Mouse (Mus musculus) adrenal gland, adult 2 months (tissue): ENCODE results near the gene 2010111I01Rik. TPM values are rescaled to one million over a fixed set of nuclear protein-coding genes. Genes with fewer than 3 reads are reported as not detected.
A peak's percentile ranks its signal among the peaks of the same experiment; 100 is the strongest.

Experiments
- DNase-seq: peaks from one replicate; pipeline ENCODE4 v3.0.0; 2021
- polyA plus RNA-seq: library from polyadenylated mRNA; depleted of rRNA; stranded (reverse); fragments of >200 nt; gene quantifications from 2 replicates; pipeline ENCODE4 v1.2.3, GENCODE M21; 2012
- total RNA-seq, 2 experiments: library from RNA; stranded (reverse); gene quantifications; 2 replicates each; pipeline ENCODE4 v1.2.3; 2021

The 2010111I01Rik gene
- total and polyA plus RNA-seq, 3 experiments: 39.9 to 99.2 (median 62.1) TPM

DNA sequence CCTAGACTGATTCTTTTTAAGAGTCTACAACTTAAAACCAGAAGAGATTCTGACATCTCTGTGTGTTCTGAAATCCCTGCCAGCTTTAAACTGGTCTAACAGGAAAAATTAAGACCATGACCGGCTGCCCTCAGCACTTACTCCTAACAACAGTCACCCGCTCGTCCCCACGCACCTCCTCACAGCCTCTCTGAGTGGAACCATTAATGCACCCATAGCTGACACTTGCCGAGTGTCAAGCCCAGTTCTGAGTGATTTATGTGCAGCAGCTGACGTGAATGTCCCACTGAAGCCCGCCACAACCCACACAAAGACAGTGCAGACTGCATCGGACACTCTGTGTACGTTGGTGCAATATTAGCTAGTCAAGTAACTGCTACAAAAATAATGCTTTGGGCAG is 280.5 kb downstream of the 2010111I01Rik start:
- DNase-seq: peak; percentile 45

DNA sequence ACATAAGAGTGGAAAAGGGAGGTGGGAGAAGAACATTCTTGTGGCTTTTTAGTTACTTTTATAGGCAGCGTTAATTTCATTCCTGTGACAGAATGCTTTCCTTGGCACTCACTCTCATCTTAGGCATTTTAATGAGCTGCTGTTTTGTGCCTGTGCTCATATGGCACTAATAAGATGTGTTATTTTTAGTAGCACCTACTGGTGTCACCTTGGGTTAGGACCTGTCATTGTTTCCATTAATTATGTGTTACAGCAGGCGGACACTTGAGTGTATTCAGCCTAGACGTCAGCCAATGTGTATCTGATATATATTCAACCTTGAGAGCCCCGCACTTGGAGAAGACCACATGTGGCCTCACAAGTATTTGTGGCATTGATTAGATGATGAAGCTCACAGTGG is 281.1 kb downstream of the 2010111I01Rik start:
- no peak for DNase-seq

DNA sequence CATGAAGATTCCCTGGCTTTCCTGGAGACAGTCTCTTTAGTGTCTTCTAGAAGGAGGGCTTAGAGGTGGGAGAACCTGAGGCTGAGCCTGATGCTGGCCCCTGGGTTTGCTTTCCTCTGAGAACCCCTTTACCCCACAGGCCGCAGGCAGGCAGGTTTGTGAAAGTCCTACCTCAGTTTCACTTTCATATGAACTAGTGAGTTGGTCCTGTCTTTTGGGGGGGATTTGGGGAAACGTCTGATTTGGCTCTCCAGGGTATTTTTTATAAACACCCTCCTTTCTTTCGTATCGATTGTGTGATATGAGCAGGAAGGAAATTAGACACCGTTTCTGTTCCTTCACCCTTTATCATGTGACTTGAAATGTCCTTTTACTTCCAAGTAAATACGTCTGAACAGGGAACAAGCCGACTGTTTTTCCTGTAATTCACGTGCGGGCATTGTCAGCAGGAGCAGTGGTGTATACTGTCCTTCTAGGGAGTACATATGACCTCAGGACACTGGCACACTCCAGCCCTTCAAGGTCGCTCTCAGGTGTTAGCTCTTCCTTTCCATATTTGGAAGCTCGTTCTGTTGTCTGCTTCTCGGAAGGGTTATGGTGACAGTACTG is 281.7 kb downstream of the 2010111I01Rik start:
- peak; percentile 51 for DNase-seq

DNA sequence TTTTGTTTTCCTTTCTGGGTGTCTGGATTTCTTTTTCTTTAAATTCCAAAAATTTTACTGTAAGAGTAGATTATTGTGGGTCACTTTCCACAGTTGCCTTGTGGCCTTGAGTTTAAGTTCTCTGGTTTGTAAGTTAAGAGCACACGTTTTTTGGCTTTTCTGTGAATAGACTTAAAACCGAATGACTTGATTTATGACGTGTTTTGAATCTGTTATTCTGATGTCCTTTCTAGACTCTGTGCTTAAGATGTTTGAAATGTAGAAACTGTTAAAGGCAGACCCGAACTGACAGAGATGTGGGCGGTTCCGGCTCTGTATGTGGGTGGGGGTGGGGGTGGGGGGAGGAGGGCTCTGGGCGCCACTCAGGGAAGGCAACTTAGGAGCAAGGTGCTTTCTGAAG is 282.3 kb downstream of the 2010111I01Rik start:
- no peak for DNase-seq

DNA sequence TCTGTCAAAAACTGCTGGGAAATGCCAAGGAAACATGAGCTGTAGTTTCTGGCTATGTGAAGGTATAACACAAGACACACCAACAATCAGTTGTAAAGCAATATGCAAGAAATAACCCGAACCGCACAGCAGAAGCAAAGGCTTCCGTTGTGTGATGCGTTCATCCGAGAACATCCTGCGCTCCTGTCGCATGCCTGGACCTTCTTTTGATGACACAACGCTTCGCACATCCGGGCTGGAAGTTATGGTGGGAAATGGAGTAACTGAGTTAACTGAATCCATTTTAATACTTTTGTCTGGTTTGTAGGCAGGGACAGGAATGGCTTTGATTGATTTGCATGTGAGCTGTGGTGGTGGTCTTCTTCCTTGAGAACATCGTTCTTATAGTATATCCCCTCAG is 282.9 kb downstream of the 2010111I01Rik start:
- peak; percentile 31 for DNase-seq

DNA sequence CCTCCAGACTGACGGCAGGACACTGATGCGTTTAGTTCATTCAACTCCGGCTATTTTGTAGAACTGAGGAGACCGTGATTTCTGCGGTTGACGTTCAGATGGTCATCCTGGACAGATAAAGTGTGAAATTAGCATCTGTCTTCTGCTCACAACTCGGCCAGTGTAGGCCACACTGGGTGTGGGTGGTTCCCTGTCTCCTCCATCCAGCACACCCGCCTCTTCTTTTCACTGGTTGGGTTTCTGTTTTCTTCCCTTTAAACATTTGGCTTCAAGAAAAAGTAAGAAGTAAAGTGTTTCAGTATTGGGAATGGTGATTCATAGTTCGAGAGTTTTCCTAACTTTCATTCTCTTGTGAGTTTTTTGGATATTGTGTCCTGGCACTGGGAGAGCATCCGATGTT is 283.6 kb downstream of the 2010111I01Rik start:
- no peak for DNase-seq

DNA sequence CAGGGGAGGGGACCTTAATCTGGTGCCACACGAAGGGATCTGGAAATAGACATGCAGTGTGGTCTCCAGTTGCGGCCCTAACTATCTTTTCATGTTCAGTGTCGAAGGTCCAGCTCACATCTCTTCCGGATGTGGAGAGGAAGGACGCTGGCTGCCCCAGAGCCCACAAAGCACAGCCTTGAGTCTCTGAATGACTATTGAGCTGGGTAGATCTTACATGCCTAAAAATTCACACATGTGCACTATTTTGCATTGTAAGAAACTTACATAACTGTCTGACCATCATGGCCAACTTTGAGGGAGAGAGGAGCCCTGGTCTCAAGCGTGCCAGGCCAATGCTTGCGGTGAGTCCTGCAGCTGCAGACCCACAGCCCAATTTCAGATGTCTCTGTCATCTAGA is 284.5 kb downstream of the 2010111I01Rik start:
- DNase-seq: peak; percentile 40

DNA sequence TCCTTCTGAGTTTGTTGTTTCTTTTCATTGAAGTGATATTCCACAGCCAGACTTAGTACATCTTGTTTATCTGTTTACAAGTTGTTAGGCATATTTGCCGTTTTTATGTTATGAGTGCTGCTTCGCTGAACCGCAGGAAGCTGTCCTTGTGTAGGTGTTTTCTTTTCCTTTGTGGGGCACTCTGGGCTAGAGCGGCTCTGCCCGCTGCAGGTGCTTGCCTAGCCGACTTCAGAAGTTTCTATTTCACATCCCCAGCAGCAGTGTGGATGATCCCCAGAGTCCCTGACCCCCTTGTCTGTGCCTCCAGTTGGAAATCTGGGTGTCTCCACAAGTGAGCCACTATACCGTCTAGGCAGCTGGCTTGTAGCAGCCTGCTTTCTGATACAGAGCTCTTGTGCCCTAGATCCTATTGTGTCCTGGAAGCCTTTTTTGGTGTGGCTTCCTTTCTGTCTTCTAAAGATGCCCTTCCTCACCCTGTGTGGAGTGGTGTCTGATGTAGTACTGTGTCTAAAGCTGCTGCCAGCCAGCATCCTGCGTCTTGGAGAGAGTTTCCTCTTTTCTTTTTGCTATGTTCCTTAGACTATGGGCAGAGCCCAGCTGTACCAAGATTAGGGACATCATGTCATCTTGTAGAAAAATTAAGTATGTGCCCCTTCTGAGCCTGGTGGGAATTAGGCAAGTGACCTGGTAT is 285.2 kb downstream of the 2010111I01Rik start:
- peak; percentile 46 for DNase-seq

DNA sequence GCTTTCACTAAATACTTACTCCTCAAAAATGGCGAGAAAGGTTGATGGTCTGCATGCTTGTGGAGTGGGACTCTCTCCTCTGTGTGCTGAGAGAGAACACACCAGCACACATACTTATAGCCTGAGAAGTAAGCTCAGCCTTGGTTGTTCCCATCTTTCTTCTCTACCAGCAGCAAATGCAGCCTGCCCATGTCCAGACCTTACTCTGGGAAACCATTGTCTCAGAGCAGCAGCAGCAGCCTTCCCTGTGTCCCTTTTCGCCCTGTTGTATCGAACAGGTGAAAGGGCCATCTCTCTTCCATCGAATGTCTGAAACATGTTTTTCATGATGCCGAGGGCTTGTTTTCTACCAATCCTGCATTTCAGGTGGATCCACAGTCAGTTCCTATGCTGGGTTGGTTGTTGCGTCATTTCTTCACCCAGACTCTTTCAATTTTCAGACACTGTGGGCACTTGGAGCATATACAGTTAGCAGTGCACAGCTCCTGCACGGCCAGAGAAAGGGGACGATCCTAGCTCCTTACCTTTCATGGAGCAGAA is 285.8 kb downstream of the 2010111I01Rik start:
- peak; percentile 33 for DNase-seq

DNA sequence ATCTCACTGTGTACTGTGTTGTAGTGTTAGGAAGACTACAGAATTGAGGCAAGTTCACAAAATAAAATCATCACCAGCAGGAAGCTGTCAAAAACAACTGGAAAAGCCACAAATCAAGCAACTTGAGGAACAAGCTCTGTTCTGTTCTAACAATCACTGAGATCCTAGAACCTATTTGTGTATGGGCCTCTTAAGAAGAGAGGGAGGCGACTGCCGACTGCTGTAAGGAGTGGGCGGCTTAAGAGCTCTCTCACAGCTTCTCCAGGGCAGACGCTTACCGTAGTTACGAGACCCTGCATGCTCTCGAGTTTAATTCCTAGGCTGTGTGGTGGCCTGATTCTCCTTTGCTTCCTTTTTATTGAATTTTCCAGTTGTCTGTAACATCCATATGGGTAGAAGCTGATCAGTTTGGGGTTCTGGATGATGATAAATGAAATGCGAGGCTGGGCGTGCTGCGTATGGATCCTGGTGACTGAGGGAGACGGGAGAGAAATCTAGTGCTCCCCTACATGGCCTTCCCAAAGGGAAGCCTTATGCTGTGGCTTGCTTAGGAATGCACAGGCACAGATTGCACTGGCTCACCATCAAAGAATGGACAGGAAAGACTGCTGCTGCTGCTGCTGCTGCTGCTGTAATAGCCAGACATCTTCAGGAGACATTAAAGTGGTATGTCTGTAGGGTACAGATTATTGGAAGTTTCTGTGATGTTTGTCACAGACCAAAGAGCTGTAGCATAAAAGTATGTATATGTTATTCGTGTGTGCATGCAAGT is 286.6 kb downstream of the 2010111I01Rik start:
- peak; percentile 37 for DNase-seq

DNA sequence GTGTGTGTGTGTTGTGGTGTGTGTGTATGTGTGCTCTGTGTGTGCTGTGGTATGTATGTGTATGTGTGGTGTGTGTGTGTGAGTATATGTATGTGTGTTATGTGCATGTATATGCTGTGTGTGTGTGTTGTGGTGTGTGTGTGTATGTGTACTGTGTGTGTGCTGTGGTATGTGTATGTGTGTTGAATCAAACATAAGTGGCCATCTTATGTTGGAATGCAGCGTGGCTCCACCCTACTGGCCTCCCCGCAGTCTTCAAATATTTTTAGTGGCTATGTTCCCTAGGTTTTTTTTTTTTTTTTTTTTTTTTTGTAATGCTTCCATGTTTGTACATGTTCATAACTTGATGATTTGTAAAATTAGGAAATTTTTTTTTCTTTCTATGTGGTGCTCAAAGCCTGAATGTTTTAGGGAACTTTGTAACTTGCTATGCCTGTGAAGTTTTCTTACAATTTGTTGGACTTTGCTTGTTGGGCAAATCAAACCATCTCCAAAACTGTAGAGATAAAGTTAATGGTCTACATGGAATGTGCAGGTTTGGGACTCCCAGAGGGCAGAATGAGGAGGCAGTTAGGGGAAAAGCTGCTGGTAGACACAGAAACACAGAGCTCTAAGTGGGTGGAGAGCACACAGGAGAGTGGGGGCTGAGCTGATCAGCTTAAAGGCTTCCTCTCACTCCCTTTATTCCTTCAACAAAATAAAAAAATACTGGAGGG is 287.8 kb downstream of the 2010111I01Rik start:
- no peak for DNase-seq

DNA sequence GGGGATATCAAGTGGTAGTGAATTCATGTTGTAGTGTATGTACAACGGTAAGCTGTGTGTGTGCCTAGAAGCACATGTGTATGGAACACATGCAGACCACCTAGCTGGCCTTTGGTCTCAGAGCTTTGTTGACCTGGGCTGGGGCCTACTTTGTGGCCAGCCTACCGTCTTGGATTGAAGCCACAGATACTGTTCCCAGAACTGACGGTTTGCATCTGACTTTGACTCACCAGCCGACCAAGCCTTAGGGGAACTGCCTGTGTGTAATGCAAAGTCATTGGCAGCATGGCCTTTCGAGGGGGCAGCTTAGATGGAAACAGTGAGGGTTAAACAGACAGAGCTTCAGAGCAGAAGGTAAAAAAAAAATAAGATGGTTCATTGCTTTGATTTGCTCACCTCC is 288.5 kb downstream of the 2010111I01Rik start:
- DNase-seq: peak; percentile 73

DNA sequence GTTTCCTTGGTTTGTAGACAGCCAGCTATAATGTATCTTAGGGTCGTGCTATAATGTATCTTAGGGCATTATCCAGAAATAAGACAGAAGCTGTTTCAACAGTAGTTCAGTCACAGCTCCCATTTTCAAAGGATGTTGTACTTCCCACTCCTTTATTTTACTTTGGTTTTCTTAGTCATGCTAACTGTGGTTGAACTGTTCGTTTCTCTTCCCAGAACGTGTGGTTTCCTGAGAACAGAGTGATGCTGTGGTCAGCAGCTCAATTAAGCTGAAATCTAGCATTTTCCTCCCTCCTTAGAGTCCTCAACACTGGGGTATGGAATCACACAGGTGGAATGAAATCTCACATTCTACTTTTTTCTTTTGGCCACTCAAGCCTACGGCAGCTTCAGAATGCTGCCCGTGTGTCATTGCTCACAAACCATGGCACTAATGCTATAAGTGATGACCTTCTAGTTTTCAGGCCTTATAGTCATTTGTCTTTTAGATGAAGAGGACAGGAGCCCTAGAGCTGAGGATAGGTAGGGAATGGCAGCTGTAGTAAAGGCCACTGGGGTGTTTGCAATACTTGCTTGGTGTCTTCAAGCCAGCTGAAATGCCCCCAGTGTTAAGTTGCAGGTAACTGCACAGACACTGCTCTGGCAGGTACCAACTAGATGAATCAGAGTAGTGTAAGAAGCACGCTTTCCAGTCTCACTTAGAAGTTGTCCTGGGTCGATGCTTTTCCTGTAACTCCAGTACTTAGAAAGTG is 289.4 kb downstream of the 2010111I01Rik start:
- no peak for DNase-seq

DNA sequence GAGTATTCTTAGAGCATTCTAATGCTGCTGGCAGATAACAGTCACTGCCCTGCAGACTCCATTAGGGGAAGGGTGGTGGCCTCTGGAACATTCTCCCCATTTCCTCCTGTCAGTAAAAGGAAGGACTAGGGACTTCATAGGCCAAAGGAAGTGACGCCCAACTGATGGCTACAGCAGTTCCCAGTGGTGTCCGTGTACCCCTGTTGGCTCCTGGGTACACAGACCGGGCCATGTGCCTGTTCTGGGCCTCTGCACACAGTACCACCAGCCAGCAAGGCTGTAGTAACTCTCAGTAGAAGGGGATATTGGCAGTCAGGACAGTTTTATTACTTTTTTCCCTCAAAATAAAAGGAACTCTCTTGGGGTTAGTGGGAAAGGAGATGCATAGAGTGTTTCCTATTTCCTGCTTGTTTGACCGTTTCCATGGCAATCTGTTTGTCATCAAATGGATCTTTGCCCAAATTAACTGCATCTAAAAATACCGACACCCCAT is 290.9 kb downstream of the 2010111I01Rik start:
- DNase-seq: peak; percentile 64

DNA sequence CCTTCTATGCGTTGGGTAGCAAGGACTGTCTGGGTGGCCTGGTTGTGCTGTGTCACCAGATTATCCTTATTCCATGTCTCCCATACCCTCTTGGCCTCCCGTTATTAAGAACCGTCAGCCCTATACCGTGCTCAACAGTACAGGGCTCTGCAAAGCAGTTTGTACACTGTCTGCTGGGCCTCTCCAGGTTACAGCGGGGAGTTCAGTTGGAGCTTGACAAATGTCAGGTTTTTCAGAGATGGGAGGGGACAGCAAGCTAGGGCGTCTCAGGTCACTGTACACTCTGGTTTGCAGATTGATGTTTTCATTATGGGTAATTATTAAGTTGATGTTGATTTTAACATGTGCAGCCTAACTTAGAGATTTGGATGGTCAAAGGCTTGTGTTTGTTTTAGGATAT is 291.5 kb downstream of the 2010111I01Rik start:
- DNase-seq: peak; percentile 25

DNA sequence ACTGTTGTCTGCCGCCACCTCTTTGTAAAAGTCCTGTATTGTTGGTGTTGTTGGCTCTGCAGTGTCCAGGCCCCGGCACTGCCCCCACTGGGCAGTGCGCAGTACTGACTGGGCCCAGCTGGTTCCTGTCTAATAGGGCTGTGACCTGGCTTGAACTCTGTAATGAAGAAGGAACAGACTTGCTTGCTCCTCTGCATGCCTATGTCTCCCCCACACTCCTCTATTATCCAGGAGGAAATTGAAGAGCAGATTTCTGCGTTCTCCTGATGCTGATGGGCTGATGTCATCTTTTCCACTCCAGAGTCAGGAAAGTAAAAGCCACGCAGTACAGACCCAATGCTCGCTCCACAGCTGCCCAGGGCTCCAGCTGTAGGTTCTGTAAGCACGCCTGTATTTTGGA is 292.1 kb downstream of the 2010111I01Rik start:
- DNase-seq: peak; percentile 58

DNA sequence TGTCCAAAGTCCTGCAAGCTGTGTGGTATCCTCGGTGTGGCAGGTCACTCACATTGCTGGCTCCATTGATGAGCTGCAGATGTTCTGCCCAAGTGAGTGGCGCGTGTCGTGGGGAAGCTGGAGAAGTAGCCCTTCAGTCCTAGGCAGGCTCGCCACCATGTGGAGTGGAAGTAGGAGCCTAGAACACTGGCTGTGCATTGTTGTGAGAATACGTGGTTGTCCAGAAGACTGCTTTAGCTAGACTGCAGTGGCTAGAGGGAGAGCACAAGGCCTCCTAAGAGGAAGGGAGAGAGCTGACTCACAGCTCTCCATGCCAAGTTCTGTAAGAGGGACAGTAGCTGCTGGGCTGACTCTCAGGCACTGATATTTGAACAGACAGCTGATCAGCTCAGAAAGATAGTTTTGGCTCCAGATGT is 293.5 kb downstream of the 2010111I01Rik start:
- peak; percentile 81 for DNase-seq

DNA sequence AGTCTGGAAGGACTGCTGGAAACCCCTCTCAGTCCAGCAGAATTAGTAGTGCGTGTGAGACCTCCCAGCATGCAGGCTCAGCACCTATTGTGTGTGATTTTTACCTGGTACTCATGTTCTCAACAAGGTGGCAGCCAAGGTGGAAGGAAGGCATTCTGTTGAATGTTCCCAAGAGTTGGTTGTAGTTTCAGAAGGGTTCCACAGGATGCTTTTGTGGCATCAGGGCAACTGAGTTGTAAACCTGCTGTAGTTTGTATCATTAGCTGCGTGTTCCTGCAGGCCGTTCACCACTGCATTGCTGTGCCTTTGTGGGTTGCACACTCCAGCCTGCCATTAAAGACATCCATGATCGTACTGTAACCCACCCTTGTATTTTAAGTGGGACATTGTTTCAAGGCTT is 294.0 kb downstream of the 2010111I01Rik start:
- DNase-seq: no peak

DNA sequence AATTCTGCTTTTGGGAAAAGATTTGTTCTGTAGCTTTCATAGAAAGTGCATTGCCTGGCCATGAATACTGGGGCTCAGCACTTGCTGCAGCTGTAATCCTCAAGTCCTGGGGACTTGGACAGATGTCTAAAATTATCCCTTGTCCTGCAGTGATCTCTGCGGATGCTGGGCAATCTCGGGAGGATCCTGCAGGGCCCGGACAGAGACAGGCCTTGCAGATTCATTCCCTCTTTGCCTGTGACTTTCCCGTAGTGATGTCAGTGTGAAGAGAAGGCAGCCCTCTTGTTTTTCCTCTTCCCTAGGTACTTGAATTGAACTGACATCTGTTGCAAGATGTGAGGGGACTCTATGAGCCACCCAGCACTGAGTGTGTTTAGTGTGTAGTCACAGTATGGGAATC is 295.4 kb downstream of the 2010111I01Rik start:
- peak; percentile 30 for DNase-seq

DNA sequence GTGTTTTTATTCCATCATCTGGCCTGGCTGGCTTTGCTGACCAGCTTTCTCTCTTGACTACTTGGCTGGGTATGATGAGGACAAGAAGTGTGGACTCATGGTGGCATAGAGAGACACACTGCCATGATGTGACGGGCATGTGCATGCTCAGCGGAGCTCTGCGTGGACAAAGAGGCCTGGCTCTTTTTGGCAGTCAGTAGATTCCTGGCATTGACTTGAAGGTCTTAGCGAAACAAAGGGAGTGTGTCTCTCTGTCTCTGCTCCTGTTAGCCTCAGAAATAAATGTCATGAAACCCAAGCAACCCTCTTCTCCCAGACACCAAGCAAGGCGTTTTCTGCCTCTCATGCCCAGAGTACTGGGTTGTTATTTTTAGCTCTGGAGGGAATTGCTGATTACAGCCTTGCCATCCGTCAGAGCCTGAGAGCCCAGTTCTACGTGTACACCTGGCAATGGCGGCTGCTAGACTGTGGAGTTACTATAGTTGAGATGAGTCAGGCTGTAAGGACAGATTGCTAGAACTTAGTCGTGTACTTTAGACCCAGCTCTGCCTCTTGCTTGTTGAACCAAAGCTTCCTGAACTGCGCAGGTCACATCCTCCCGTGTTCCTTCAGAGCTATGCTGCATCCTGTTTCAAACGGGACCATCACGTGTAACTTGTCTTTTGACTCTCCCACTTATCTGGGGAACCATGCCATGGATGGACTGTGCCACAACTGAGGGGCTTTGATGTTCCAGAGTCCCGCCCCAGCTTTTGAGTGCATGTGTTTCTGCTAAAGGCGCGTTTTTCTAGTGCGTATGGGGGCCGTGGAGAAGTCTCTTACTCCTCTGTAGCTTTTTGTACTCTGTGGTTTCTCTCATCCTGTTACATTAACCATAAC is 296.3 kb downstream of the 2010111I01Rik start:
- DNase-seq: peak; percentile 55
